In genomic region chr16:11203600-11204390, GRCm38 (mm10) we compare ENCODE assay signal across 8 mouse cellular contexts. TPM values are rescaled to one million over a fixed set of nuclear protein-coding genes. Genes with fewer than 3 reads are reported as not detected.
A peak's percentile ranks its signal among the peaks of the same experiment; 100 is the strongest.
DNase-seq lines count a peak whose midpoint lies in the region; ATAC-seq and TF ChIP-seq lines count a peak whose summit lies in the region.

No protein-coding gene starts in this region.

- in situ Hi-C loops in Patski (cut with MboI; ENCODE audit: low pct_unique_long_range_greater_than_20kb), result no loop called here

- H3K27me3 ChIP-seq in Patski, result no peaks in the 10 kb centered on the region

- CTCF ChIA-PET in Patski (lab: Charles Lee), result no interaction called here

- no peak for DNase-seq in layer of hippocampus, adult 2 months (ENCODE audit: low spot score in 2 of 2)
- no peak for DNase-seq in layer of hippocampus, adult 18-20 months (ENCODE audit: low spot score in 2 of 2)
- DNase-seq in Patski (ENCODE audit: low read depth, low spot score), result no peak
- DNase-seq in adrenal gland, adult 8-10 months, result no peak
- no peak for DNase-seq in cerebellum, adult 11-12 months
- DNase-seq in cerebellum, postnatal 14 days, result no peak

- no peak for TF ChIP-seq CTCF in layer of hippocampus, adult 2 months (conservative IDR thresholded peaks at IDR 0.05)
- no peak for TF ChIP-seq CTCF in Patski (IDR thresholded peaks at IDR 0.05)

- POLR2A ChIA-PET in Patski (lab: Charles Lee), result interaction anchor here (1.7 kb wide), 1 partner anchor 28 kb away, joined by 13 read pairs; the partner anchor contains the start of gene Zc3h7a

- peak; percentile 22 for ATAC-seq in Patski
- peak; percentile 23 for ATAC-seq in granulocyte monocyte progenitor cell, adult 5-6 weeks (replicated peaks; ENCODE audit: poor library complexity, severe bottlenecking)
- peak; percentile 43 for ATAC-seq in megakaryocyte-erythroid progenitor cell, adult 5-6 weeks (replicated peaks; ENCODE audit: low FRiP score, low TSS enrichment, poor library complexity, severe bottlenecking)

- H3K4me3 ChIP-seq in layer of hippocampus, adult 2 months, result peak overlapping the region; percentile 84

- peak overlapping the region; percentile 94; the same call in 1 of the 2 replicates for H3K27ac ChIP-seq in layer of hippocampus, adult 2 months

RNA-seq across cellular contexts. Expression of gene Rsl1d1, which starts 0.7 kb away (rescaled TPM):
- total RNA-seq in layer of hippocampus, adult 2 months (2021), result 10 to 100 TPM; 54.1 to 58.0 TPM
- 10 to 100 TPM; 52.0 to 55.9 TPM for total RNA-seq in layer of hippocampus, adult 18-20 months (2021)
- 111 TPM for polyA plus RNA-seq in Patski (2021)
- 162 and 210 TPM in 2 replicates for total RNA-seq in granulocyte monocyte progenitor cell, adult 5-6 weeks (2014; fragmentation: Nextera tagmentation)
- 280 and 324 TPM in 2 replicates for total RNA-seq in granulocyte monocyte progenitor cell, adult 5-6 weeks (2017)
- 227 and 307 TPM in 2 replicates for total RNA-seq in megakaryocyte-erythroid progenitor cell, adult 5-6 weeks (2014; fragmentation: Nextera tagmentation)
- total RNA-seq in megakaryocyte-erythroid progenitor cell, adult 5-6 weeks (2017), result 385 and 428 TPM in 2 replicates
- 10 to 100 TPM; 70.7 to 71.9 (median 71.3) TPM for total RNA-seq in adrenal gland, adult 8-10 months (2022)

RNA-seq across cellular contexts. Expression of gene Zc3h7a, which starts 27.6 kb away (rescaled TPM):
- 10 to 100 TPM; 74.5 to 96.1 TPM for total RNA-seq in layer of hippocampus, adult 2 months (2021)
- 10 to 100 TPM; 59.9 to 62.2 TPM for total RNA-seq in layer of hippocampus, adult 18-20 months (2021)
- 75.4 TPM for polyA plus RNA-seq in Patski (2021)
- total RNA-seq in granulocyte monocyte progenitor cell, adult 5-6 weeks (2014; fragmentation: Nextera tagmentation), result 178 and 213 TPM in 2 replicates
- 208 and 260 TPM in 2 replicates for total RNA-seq in granulocyte monocyte progenitor cell, adult 5-6 weeks (2017)
- total RNA-seq in megakaryocyte-erythroid progenitor cell, adult 5-6 weeks (2014; fragmentation: Nextera tagmentation), result 166 and 201 TPM in 2 replicates
- total RNA-seq in megakaryocyte-erythroid progenitor cell, adult 5-6 weeks (2017), result 167 and 226 TPM in 2 replicates
- 100 to 1,000 TPM in 2 of 4 experiments, 10 to 100 TPM in 2; 62.7 to 123 (median 96.4) TPM for total RNA-seq in adrenal gland, adult 8-10 months (2022)

RNA-seq across cellular contexts. Expression of gene Gspt1, which starts 50.3 kb away (rescaled TPM):
- 10 to 100 TPM; 85.1 to 86.5 TPM for total RNA-seq in layer of hippocampus, adult 2 months (2021)
- total RNA-seq in layer of hippocampus, adult 18-20 months (2021), result 10 to 100 TPM; 85.7 to 88.7 TPM
- 117 TPM for polyA plus RNA-seq in Patski (2021)
- total RNA-seq in granulocyte monocyte progenitor cell, adult 5-6 weeks (2014; fragmentation: Nextera tagmentation), result 278 and 354 TPM in 2 replicates
- total RNA-seq in granulocyte monocyte progenitor cell, adult 5-6 weeks (2017), result 150 and 165 TPM in 2 replicates
- 318 and 337 TPM in 2 replicates for total RNA-seq in megakaryocyte-erythroid progenitor cell, adult 5-6 weeks (2014; fragmentation: Nextera tagmentation)
- 184 and 328 TPM in 2 replicates for total RNA-seq in megakaryocyte-erythroid progenitor cell, adult 5-6 weeks (2017)
- 100 to 1,000 TPM; 106 to 147 (median 121) TPM for total RNA-seq in adrenal gland, adult 8-10 months (2022)
